Mouse (Mus musculus): Measurements from ENCODE around the gene AU021092. TPM values are rescaled to one million over a fixed set of nuclear protein-coding genes. Genes with fewer than 3 reads are reported as not detected.

The AU021092 gene
- polyA plus RNA-seq, 1 experiment, result 139 TPM

GRCm38 (mm10) chr16:5186234-5186633 lies 35.9 kb downstream of the AU021092 start:
- TF ChIP-seq CTCF (IDR thresholded peaks at IDR 0.05; ENCODE audit: insufficient read depth, low read length), result no peak
- TF ChIP-seq POLR2A (IDR thresholded peaks at IDR 0.05; ENCODE audit: borderline replicate concordance, extremely low read depth, low read depth, low read length), result no peak
- H3K4me1 ChIP-seq (ENCODE audit: control insufficient read depth, insufficient read depth, low read length), result no peaks in the 10 kb centered on the region
- WGBS, result 46% methylated on average over 7 of the region's 7 CpGs
- H3K4me3 ChIP-seq (replicated peaks; ENCODE audit: extremely low read depth, low read depth, low read length), result no peak overlapping the region
- no peak for DNase-seq

DNA sequence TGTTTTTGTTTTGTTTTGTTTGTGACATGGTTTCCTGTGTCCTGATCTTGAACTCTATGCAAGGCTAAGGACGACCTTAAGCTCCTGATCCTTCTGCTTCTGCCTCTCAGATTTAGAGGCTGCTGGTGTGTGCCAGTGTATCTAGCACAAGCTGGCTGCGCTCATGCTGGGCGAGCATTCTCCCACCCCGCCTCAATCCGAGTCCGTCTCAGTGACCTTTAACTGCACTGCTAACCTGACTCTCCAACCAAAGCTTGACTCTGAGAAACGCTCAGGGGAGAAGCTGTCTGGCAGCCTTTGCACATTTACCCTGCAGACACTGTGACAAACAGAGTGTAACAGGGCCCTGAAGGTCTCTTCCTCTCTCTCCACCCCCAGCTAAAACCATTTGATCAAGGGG lies 36.4 kb downstream of the AU021092 start:
- H3K4me3 ChIP-seq (replicated peaks; ENCODE audit: extremely low read depth, low read depth, low read length), result no peak overlapping the region
- no peaks in the 10 kb centered on the region for H3K4me1 ChIP-seq (ENCODE audit: control insufficient read depth, insufficient read depth, low read length)
- no peak for TF ChIP-seq CTCF (IDR thresholded peaks at IDR 0.05; ENCODE audit: insufficient read depth, low read length)
- no peak for TF ChIP-seq POLR2A (IDR thresholded peaks at IDR 0.05; ENCODE audit: borderline replicate concordance, extremely low read depth, low read depth, low read length)
- no peak for DNase-seq
- 39% methylated on average over 7 of the region's 7 CpGs for WGBS

- WGBS, result 74% methylated on average over 5 of the region's 5 CpGs
- no peak for TF ChIP-seq POLR2A (IDR thresholded peaks at IDR 0.05; ENCODE audit: borderline replicate concordance, extremely low read depth, low read depth, low read length)
- no peak for TF ChIP-seq CTCF (IDR thresholded peaks at IDR 0.05; ENCODE audit: insufficient read depth, low read length)
- no peak for DNase-seq
- H3K4me1 ChIP-seq (ENCODE audit: control insufficient read depth, insufficient read depth, low read length), result no peaks in the 10 kb centered on the region
- no peak overlapping the region for H3K4me3 ChIP-seq (replicated peaks; ENCODE audit: extremely low read depth, low read depth, low read length)
Measured at GRCm38 (mm10) chr16:5184956-5185355, 37.1 kb downstream of the AU021092 start.

- TF ChIP-seq CTCF (IDR thresholded peaks at IDR 0.05; ENCODE audit: insufficient read depth, low read length) (no peak), POLR2A (IDR thresholded peaks at IDR 0.05; ENCODE audit: borderline replicate concordance, extremely low read depth, low read depth, low read length) (no peak)
- no peak for DNase-seq
Measured at GRCm38 (mm10) chr16:5184101-5184500, 38.0 kb downstream of the AU021092 start.

GRCm38 (mm10) chr16:5183310-5183975 lies 38.7 kb downstream of the AU021092 start:
- 78% methylated on average over 18 of the region's 18 CpGs for WGBS
- Histone ChIP-seq H3K4me3 (replicated peaks; ENCODE audit: extremely low read depth, low read depth, low read length) (no peak overlapping the region), H3K4me1 (ENCODE audit: control insufficient read depth, insufficient read depth, low read length) (no peaks in the 10 kb centered on the region)
- no peak for DNase-seq
- TF ChIP-seq CTCF (IDR thresholded peaks at IDR 0.05; ENCODE audit: insufficient read depth, low read length) (no peak), POLR2A (IDR thresholded peaks at IDR 0.05; ENCODE audit: borderline replicate concordance, extremely low read depth, low read depth, low read length) (no peak)

More at GRCm38 (mm10) chr16:5184101-5184500, 38.0 kb downstream of the AU021092 start:
- Histone ChIP-seq H3K4me3 (replicated peaks; ENCODE audit: extremely low read depth, low read depth, low read length) (no peak overlapping the region), H3K4me1 (ENCODE audit: control insufficient read depth, insufficient read depth, low read length) (no peaks in the 10 kb centered on the region)
- WGBS, result 45% methylated on average over 8 of the region's 8 CpGs

- TF ChIP-seq CTCF (IDR thresholded peaks at IDR 0.05; ENCODE audit: insufficient read depth, low read length) (no peak), POLR2A (IDR thresholded peaks at IDR 0.05; ENCODE audit: borderline replicate concordance, extremely low read depth, low read depth, low read length) (no peak)
- no peak overlapping the region for H3K4me3 ChIP-seq (replicated peaks; ENCODE audit: extremely low read depth, low read depth, low read length)
- no peaks in the 10 kb centered on the region for H3K4me1 ChIP-seq (ENCODE audit: control insufficient read depth, insufficient read depth, low read length)
- no peak for DNase-seq
- 73% methylated on average over 6 of the region's 6 CpGs for WGBS
Measured at GRCm38 (mm10) chr16:5172636-5173035, 49.5 kb downstream of the AU021092 start.

- H3K4me1 ChIP-seq (ENCODE audit: control insufficient read depth, insufficient read depth, low read length), result no peaks in the 10 kb centered on the region
- 44% methylated on average over 5 of the region's 5 CpGs for WGBS
- no peak for TF ChIP-seq CTCF (IDR thresholded peaks at IDR 0.05; ENCODE audit: insufficient read depth, low read length)
- no peak overlapping the region for H3K4me3 ChIP-seq (replicated peaks; ENCODE audit: extremely low read depth, low read depth, low read length)
- no peak for DNase-seq
Measured at GRCm38 (mm10) chr16:5168829-5169228, 53.3 kb downstream of the AU021092 start.

DNA sequence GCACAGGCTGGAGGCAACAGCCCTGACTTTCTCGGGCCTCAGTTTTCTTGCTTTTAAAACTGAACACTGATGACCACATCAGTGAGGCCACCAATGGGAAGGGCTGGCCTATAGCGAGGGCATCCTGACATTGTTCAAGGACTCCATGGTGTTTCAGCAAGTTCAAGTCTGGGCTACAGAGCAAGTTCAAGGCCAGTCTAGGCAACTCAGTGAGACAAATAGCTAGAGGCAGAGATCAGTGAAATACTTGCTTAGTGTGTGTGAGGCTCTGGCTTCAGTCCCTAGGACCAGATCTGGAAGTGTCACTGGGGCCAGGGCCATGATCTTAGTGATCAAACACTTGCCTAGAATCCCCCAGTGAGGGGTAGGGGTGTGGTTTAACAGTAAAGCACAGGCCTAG lies 54.1 kb downstream of the AU021092 start:
- WGBS, result 84% methylated on average over 2 of the region's 2 CpGs
- DNase-seq, result no peak
- H3K4me3 ChIP-seq (replicated peaks; ENCODE audit: extremely low read depth, low read depth, low read length), result no peak overlapping the region
- H3K4me1 ChIP-seq (ENCODE audit: control insufficient read depth, insufficient read depth, low read length), result no peaks in the 10 kb centered on the region
- no peak for TF ChIP-seq CTCF (IDR thresholded peaks at IDR 0.05; ENCODE audit: insufficient read depth, low read length)
- no peak for TF ChIP-seq POLR2A (IDR thresholded peaks at IDR 0.05; ENCODE audit: borderline replicate concordance, extremely low read depth, low read depth, low read length)

DNA sequence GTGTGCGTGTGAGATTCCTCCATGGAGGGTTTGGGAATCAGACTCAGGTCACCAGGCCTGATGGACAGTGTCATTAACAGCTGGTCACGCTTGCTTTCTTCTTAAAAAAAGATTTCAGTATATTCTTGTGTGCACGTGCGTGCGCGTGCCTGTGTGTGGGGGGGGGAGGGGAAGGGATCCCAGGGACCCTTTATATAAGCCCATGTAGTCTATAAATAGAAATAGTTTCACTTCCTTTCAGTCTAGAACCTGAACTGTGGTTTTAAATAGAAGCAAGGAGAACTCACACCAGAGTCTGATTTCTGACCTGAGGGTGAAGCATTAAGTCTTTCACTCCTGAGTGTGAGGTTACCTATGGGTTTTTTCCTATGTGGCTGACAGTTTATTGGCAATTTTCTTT lies 57.8 kb downstream of the AU021092 start:
- TF ChIP-seq CTCF (IDR thresholded peaks at IDR 0.05; ENCODE audit: insufficient read depth, low read length) (no peak), POLR2A (IDR thresholded peaks at IDR 0.05; ENCODE audit: borderline replicate concordance, extremely low read depth, low read depth, low read length) (no peak)
- no peak overlapping the region for H3K4me3 ChIP-seq (replicated peaks; ENCODE audit: extremely low read depth, low read depth, low read length)
- H3K4me1 ChIP-seq (ENCODE audit: control insufficient read depth, insufficient read depth, low read length), result no peaks in the 10 kb centered on the region
- WGBS, result 53% methylated on average over 6 of the region's 6 CpGs
- DNase-seq, result no peak

Other genes starting within 250 kb of the AU021092 start
- not detected in 2 replicates for gene Sept12, start 224.4 kb downstream of the AU021092 start, polyA plus RNA-seq (2012; rRNA removed)
- 73.2 and 81.3 TPM in 2 replicates for gene Smim22, start 215.0 kb downstream of the AU021092 start, polyA plus RNA-seq (2012; rRNA removed)
- gene Rogdi, start 208.7 kb downstream of the AU021092 start, polyA plus RNA-seq (2012; rRNA removed), result 108 and 117 TPM in 2 replicates
- 46.8 and 60.1 TPM in 2 replicates for gene Glyr1, start 172.4 kb downstream of the AU021092 start, polyA plus RNA-seq (2012; rRNA removed)
- gene Ubn1, start 172.2 kb downstream of the AU021092 start, polyA plus RNA-seq (2012; rRNA removed), result 33.5 and 46.2 TPM in 2 replicates
- 16.8 and 34.2 TPM in 2 replicates for gene Ppl, start 89.9 kb downstream of the AU021092 start, polyA plus RNA-seq (2012; rRNA removed)
- 1.3 and 2.9 TPM in 2 replicates for gene Sec14l5, start 75.2 kb downstream of the AU021092 start, polyA plus RNA-seq (2012; rRNA removed)
- gene Nagpa, start 18.3 kb downstream of the AU021092 start, polyA plus RNA-seq (2012; rRNA removed), result 48.6 and 59.7 TPM in 2 replicates
- gene Alg1, start 11.3 kb upstream of the AU021092 start, polyA plus RNA-seq (2012; rRNA removed), result 64.6 and 74.1 TPM in 2 replicates
- gene Eef2kmt, start 33.7 kb upstream of the AU021092 start, polyA plus RNA-seq (2012; rRNA removed), result 46.1 and 60.1 TPM in 2 replicates

Data from lung, adult 2 months (tissue).